Mouse (Mus musculus) embryonic fibroblast, embryonic 13.5 days (primary cell): ENCODE results near the gene Lgr5.

Experiments
- CTCF ChIP-seq: IDR thresholded peaks from 2 replicates; pipeline ENCODE4 v1.5.1; 2011; ENCODE audit warnings: mild to moderate bottlenecking, control low read depth, low read length, moderate library complexity, borderline replicate concordance; ENCODE audit not compliant: insufficient read depth
- POLR2A ChIP-seq: IDR thresholded peaks from 2 replicates; pipeline ENCODE4 v1.6.1; 2011; ENCODE audit warnings: low read depth, mild to moderate bottlenecking, control low read depth, low read length, moderate library complexity

DNA sequence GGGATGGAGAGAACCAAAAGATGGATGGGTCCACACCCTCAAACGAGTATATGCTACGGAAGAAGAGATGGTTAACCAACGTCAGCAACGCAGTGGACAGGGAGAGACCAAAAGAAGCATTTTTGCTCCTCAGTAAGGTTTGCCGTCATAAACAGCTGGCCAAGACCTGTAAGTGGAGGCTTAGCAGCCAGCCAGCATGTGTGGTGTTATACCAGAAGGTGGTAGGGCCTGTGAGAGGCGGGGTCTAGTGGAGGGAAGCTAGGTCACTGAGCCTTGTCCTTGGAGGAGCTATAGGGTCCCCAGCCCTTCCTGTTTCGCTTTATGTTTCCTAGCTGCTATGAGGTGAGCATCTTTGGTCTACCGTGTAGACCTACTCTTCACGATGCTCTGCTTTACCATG lies 111.1 kb downstream of the Lgr5 start:
- TF ChIP-seq CTCF = no peak
- no peak for TF ChIP-seq POLR2A
